Mouse (Mus musculus): ENCODE measurements at regions not wholly inside any gene's neighbourhood (a gene's known extent, or its start where the extent isn't known, plus 50 kb on each side); places are given as distances from the start of the nearest gene placed in this dataset.

DNA sequence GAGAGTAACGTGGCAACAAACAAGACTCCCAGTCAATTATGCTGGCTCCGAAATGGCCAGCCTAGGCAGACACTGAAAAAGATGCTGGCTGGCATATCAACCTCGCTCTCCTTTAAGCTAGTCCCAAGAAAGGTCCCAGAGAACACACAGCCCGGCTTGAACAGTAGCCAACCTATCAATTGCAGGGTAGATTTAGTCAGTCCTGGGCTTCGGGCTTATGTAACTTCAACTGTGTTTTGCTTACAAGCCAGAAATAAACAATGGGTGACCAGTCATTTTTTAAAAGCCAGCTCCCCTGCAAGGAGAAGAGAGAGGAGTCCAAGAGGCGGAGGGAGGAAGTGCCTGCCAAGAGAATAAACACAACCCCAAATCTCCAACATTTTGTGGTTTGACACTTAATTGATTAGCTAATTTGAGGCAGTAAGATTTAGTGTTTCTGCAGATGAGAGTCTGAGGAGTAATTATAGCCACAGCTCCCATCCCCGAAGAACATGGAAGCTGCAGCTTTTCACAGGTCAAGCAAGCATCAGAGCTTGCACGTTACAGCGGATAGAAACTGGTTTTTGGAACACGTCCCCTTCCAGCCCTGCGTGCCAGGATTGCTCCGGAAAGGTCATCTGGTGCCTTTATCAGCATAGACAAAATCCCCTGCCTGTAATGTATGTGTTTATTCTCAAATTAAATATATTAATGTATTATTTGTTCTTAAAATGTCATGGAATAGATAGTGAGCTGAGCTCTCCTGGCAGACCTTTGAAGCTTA lies 322.1 kb downstream of the Gm45692 start:
- no peak for DNase-seq (ENCODE audit: low read depth in 2 of 2, low spot score in 2 of 2)

- peak; percentile 16 to 29 for DNase-seq (ENCODE audit: low read depth in 2 of 2, low spot score in 2 of 2)
Measured at GRCm38 (mm10) chr8:26443041-26443440, 323.7 kb downstream of the Gm45692 start.

- no peak for DNase-seq (ENCODE audit: low read depth in 2 of 2, low spot score in 2 of 2)
Measured at GRCm38 (mm10) chr8:26443735-26444134, 324.4 kb downstream of the Gm45692 start.

- no peak for DNase-seq (ENCODE audit: low read depth in 2 of 2, low spot score in 2 of 2)
Measured at GRCm38 (mm10) chr8:26445991-26446390, 326.7 kb downstream of the Gm45692 start.

GRCm38 (mm10) chr8:26447886-26448640 lies 328.7 kb downstream of the Gm45692 start:
- DNase-seq (ENCODE audit: low read depth in 2 of 2, low spot score in 2 of 2), result no peak

DNA sequence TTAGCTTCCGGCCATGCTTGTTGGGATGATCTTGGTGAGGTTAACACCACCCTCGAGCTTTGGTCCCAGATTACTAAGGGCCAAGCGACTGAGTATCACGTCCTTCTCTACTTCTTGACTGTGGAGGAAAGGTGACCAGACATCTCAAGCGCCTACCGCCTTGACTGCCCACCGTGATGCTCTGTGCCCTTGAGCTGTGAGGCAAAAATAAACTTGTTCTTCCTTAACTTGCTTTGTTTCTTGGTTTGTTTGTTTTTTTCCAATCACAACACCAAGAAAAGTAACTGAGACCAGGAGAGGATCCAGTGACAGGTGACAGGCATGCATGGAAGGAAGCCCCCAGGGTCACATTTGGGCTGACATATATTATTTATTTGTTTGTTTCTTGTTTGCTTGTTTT lies 330.0 kb downstream of the Gm45692 start:
- no peak for DNase-seq (ENCODE audit: low read depth in 2 of 2, low spot score in 2 of 2)

GRCm38 (mm10) chr8:26450543-26450942 lies 331.2 kb downstream of the Gm45692 start:
- no peak for DNase-seq (ENCODE audit: low read depth in 2 of 2, low spot score in 2 of 2)

- no peak for DNase-seq (ENCODE audit: low read depth in 2 of 2, low spot score in 2 of 2)
Measured at GRCm38 (mm10) chr8:26452976-26453573, 333.7 kb downstream of the Gm45692 start.

GRCm38 (mm10) chr8:26465346-26465745 lies 346.0 kb downstream of the Gm45692 start:
- no peak for DNase-seq (ENCODE audit: low read depth in 2 of 2, low spot score in 2 of 2)

- DNase-seq (ENCODE audit: low read depth in 2 of 2, low spot score in 2 of 2), result no peak
Measured at GRCm38 (mm10) chr8:26468441-26468840, 349.1 kb downstream of the Gm45692 start.

- no peak for DNase-seq (ENCODE audit: low read depth in 2 of 2, low spot score in 2 of 2)
Measured at GRCm38 (mm10) chr8:26469705-26470104, 350.4 kb downstream of the Gm45692 start.

DNA sequence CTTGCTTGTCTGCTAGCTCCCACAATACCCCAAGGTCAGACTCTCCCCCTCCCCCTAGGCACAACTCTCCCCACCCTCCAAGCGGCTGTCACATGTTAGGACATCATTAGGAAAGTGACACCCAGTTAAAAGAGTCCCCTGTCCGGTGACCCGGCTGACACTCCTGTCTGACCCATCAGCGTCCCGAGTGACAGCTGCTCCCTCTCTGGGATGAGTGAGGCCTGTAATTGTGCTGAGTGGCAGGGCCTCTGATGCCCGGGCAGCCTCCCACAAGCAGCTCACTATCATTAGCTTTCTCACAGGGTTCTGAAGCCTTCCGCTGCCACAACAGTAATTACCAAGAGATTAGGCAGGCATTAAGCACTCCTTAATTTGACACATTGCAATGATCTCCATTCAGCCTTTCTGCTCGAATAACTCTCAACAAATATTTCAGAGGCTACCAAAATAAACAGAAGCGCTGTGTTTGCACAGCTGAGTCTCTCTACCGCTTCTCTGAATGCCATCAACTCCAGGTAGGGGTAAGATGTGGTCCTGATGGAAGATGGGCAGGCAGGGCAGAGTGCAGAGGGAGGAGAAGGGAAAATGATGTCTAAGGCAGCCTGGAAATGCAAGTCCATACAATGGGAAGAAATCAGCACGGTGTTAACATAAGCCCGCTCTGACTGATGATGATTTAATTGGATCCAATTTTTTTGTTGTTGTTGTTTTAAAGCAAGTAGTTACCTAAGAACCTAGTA lies 352.6 kb downstream of the Gm45692 start:
- DNase-seq (ENCODE audit: low read depth in 2 of 2, low spot score in 2 of 2), result no peak

GRCm38 (mm10) chr8:26484749-26485148 lies 365.4 kb downstream of the Gm45692 start:
- DNase-seq (ENCODE audit: low read depth in 2 of 2, low spot score in 2 of 2), result no peak

DNA sequence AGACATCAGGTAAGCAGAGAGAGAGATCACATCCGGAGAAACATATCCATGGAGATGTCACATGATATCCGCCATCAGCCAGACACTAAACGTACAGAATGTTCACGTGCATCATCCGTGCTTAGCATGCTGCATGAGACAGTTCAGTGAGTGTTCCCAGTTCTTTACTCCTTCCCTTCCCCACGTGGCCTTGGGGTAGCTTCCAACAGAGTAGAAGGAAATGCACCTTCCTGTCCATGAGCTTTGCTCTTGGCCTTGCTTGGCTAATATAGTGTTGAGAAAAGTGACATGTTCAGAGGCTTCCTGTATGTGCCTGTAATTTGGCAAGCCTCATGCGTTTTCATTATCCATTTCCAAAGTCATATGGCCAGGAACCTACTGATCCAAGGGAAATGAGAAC lies 368.5 kb downstream of the Gm45692 start:
- DNase-seq (ENCODE audit: low read depth in 2 of 2, low spot score in 2 of 2), result no peak

DNA sequence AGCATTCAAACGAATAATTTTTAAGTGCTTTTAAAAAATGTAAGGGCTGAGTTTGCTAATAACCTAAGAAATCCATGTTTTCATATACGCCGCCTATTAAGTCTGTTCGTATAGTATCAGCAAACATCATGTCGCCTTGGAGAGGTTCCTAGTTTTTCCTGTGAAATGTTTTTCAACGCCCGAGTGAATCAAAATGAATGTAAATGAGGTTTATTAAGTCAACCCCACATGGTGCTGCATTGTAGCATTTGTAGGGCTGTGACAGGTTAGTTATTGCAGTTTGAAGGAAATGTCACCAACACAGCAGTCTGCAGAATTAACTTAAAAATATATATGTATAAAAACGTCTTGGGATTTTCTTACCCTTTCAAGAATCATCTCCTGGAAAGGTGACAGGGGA lies 369.3 kb downstream of the Gm45692 start:
- no peak for DNase-seq (ENCODE audit: low read depth in 2 of 2, low spot score in 2 of 2)

GRCm38 (mm10) chr8:26501196-26501813 lies 382.0 kb downstream of the Gm45692 start:
- DNase-seq (ENCODE audit: low read depth in 2 of 2, low spot score in 2 of 2), result no peak

DNA sequence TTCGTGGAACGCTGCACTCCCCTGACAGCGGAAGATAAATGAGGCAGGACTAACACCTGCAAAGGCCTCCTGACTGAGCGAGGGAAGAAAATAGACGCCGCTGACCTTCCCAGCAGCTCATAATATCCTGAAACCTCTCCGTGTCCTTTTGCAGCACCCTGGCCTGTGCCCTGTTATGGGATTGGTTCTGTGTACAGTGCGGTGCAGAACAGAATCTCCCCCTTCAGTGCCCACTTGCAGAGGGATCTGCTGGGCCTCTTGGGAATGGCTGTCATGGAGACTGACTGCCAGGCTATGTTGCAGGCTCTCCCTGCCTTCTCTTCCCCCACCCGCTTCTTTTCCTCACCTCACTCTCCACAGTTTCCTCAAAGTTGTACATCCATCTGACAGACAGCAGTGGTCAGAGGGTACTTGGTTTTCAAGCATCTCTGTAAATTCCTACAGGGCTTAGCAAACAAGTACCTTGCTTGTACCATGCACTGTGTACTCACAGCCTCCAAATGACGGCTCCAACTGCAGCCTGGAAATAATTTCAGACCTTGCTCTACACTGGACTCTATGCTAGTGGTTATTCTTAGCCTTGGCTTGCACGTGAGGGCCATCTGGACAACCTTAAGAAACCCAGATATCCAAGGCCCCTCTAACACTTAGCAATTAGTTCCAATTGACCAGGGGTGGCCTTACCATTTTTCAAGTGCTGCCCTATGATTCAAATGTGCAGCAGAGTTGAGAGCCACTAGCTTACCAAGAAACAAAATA lies 382.7 kb downstream of the Gm45692 start:
- no peak for DNase-seq (ENCODE audit: low read depth in 2 of 2, low spot score in 2 of 2)

DNA sequence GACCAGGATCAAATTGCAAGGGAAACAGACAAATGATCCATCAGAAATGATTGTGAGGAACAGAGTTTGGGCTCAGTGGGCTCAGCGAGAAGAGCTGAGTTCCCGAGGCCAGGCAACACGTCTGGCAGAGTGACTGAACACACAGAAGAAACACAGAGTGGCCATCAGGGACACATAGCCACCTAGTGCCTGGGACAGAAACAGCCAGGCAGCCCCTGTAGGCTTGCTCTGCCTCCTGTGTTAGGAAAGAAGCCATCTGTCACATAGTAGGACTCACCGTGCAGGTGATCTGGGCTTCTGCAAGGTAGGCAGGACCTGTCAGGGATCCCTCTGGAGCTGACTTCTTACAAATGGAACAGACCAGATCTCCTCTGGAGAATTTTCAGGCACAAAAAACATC lies 383.4 kb downstream of the Gm45692 start:
- DNase-seq (ENCODE audit: low read depth in 2 of 2, low spot score in 2 of 2), result no peak

GRCm38 (mm10) chr8:26503918-26504317 lies 384.6 kb downstream of the Gm45692 start:
- no peak for DNase-seq (ENCODE audit: low read depth in 2 of 2, low spot score in 2 of 2)

- DNase-seq (ENCODE audit: low read depth in 2 of 2, low spot score in 2 of 2), result no peak
Measured at GRCm38 (mm10) chr8:26504319-26505035, 385.1 kb downstream of the Gm45692 start.
